Mouse (Mus musculus): ENCODE measurements around the gene Mesd.

DNA sequence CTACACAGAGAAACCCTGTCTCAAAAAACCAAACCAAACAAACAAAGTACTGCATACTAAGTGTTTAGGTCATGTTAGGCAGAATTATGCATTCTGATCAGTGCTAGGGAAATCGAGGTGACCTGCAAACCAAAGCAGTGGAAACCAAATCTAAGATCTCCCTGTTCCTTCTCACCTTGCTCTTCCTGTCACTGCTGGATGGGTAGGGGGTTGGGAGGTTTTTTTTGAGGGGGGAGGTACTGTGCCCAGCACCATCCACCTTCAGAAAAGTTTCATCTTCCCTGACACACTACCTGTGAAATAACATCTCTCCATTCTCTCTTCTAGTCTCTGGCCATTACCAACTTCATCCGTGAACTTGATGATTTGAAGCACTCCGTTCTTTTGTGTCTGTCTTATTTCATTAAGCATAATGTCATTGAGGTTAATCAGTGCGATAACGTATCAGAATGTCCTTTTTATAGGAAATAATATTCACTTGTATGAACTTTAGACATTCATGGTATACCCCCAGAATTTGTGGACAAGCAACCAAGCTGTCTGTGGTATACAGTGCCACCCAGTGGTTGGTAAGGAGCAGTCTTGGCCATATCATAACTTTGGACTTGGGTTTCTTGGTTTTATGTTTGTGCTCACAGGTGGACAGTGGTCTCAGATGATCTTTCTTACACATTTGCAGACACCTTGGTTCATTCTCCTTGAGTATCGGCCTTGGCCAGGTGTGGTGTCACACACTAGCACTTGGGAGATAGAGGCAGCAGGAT, 2.3 kb downstream of the Mesd start:
- TF ChIP-seq CTCF (IDR thresholded peaks at IDR 0.05; ENCODE audit: borderline replicate concordance, insufficient read depth, low read depth, low read length) = peak; percentile 50; the same call in 1 of the 2 replicates
- no peak for TF ChIP-seq POLR2A (IDR thresholded peaks at IDR 0.05; ENCODE audit: borderline replicate concordance, insufficient read depth, low read length)

All from cerebellum, adult 2 months (tissue).